Mouse (Mus musculus): ENCODE measurements around the gene Fam114a2.

DNA sequence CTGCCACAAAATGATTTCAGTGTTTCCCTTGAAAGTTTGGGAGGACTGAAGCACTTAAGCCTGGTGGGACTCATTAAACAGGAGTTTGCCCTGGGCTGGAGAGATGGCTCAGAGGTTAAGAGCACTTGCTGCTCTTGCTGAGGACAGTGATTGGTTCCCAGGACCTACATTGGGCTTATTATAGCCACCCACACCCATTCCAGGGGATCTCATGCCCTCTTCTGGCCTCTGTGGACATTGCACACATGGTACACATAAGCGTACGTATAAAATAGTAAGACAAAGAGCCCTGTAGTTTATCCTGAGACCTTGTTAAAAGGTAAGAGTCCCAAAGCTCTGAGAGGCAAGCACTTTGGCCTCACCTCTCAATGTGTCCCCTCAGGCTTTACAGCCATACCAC lies 31.8 kb upstream of the Fam114a2 start:
- no peak for TF ChIP-seq CTCF (IDR thresholded peaks at IDR 0.05; ENCODE audit: control insufficient read depth, insufficient read depth, insufficient replicate concordance, low read depth, low read length)
- TF ChIP-seq POLR2A (IDR thresholded peaks at IDR 0.05; ENCODE audit: control insufficient read depth, low read depth, low read length) = no peak
